Mouse (Mus musculus) B cell, adult 2 months (primary cell): Measurements from ENCODE around the gene Smim6.

ENCODE experiments used
- DNase-seq, 2 experiments: peaks; one replicate each; pipeline ENCODE4 v3.0.0; 2022

The Smim6 gene

DNA sequence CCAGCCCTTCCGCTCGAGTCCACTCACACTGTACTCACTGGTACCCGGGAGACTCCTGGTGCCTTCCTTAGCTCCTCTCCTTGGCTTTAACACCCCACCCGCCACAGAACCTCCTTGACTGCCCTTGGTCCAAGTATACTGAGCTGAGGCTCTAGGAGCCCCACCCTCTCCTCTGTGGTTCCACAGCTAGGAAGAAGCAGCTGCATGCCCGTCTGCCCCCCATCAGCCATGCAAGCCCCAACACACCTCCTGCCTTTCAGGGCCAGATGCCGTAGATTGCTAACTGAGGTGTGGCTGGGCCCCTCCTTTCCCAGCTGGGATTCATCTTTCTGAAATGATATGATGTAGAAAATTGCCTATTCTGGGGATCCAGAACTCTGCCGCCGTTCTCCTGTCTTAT lies 33.4 kb downstream of the Smim6 start:
- DNase-seq, result no peak

- DNase-seq, result no peak
Observed at GRCm38 (mm10) chr11:115946221-115946828, 34.5 kb downstream of the Smim6 start.

DNA sequence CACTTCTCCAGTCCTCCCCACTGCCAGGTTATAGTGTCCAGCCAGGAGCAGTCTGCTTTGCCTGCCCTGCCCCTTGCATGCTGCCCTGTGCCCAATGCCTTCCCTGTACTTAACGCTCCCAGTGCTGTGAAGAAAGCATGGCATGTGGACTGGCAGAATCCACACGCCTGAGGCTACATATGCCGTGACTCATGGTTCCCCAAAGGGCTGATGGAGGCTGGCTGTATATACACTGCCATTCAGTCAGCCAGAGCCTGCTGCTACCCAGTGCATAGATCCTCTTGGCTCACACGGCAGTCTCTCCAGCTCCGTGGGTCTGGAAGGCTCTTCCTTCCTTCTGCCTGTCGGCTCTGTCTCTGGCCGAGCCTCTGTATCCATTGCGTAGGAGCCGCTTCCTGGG lies 36.5 kb downstream of the Smim6 start:
- no peak for DNase-seq

GRCm38 (mm10) chr11:115950719-115951118 lies 38.9 kb downstream of the Smim6 start:
- DNase-seq, result no peak

DNA sequence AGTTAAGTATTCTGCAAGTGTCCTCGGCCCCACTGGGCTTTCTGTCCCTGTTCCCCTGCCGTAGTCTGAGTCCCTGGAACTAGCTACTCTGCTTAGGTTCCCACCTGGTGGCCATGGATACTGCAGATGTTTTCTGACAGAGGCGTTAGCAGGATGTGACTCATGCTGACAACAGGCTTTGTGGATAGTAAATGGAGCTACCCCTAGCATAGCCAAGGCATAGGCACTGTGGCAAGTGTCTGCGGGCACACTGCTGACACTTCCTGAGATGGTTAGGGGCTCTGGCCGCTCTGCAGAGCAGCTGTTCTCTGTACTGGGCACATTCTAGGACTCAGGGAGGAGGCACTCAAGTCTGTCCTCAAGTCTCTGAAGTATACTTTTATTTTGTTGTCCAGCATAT lies 42.9 kb downstream of the Smim6 start:
- DNase-seq, result no peak

DNA sequence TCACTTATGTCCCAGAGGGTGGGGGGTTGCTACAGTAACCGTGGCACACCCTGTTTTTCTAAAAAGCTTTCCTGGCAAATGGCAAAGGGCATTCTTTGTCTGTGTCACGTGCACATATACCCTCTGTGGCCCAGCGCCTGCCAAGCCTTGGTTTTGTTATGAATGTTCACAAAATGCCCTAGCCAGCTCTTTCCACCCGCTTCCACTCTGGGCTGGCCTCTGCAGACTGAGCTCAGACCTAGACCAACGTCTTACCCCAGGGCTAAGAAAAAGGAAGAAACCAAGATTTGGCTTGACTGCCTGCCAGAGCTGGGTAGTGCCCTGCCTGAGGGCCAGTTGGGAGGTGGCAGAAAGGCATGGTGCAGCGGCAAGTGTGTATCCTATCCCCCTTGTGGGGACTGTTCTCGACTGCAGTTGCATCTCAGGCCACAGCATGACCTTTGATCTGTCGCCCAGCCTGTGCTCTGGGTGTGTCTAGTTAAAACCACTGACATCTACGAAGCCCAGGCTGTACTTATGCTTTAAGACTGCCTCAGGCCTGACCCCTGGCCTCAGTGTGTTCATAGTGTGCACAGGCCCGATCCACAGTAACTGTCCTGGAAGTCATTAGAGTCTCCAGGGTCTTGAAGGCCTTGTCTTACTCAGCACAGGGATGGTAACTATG lies 43.5 kb downstream of the Smim6 start:
- no peak for DNase-seq

GRCm38 (mm10) chr11:115956453-115956852 lies 44.6 kb downstream of the Smim6 start:
- no peak for DNase-seq

DNA sequence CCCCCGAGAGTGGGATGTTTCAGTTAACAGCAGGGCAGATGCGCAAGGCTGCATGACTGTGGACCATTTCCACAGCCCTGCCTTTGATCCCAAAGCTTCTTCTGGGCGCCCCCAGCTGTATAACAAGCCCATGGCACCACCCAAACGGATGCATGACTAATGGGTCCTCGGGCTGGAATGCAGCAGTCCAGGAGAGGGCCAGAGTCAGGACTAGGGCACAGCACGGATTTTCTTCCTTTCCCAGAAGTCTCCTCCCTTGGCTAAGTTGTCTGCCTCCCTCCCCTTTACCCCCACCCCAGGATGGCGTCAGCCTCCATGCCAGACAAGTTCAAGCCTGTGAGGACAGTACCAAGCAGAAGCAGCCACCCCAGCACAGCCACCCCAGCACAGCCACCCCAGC lies 46.2 kb downstream of the Smim6 start:
- DNase-seq, result no peak

DNA sequence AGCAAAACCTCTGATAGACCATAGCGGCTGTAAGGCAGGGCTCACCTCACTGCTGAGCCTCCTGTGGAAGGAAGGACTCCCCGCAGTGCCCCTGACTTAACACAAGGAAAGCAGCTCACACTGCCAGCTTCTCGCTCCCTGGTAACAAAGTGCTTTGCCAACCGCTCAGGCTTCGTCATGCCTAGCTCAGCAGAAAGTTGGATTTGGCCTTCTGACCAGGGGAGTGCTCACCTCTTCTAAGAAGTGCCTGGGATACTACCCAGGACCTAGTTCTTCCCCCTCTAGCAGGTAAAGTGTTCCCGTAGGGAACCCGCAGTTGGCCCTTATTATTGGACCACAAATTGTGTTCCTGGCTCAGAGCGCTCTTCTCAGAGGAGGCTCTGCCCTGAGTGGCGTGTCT lies 47.2 kb downstream of the Smim6 start:
- DNase-seq, result no peak

DNA sequence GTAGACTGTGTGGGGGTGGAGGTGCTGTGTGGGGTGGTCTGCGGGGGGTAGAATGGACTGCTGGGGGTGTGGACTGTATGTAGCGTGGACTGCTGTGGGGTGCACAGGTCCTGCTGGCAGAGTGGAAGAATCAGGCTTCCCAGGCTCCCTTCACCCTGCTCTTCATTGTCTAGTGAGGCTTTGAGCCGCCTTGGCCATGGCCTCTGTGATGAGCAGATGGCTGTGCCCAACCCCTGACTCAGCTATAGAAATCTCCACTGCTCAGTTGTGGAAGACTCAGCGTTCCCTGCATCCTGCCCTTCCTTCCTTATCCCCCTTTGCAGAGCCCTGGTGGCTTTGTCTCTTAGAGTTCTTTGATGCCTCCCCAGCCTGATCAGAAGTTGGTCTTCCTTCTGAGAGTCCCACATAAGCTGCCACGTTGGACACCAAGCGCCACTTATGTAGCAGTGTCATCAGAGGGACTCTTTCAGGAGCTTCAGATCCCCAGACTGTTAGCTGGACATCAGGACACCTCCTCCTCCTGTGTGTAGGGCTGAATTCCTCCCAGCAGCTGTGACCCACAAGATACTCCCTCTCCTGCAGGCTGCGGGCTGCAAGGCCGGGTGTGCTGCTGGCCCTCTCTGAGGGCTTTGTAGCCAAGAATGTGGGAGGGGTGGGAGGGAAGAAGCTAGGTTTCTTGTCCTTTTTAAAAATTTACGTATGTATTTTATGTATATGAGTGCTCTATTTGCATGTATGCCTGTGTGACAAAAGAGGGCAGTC lies 51.0 kb downstream of the Smim6 start:
- no peak for DNase-seq
